Mouse (Mus musculus) liver, embryonic 13.5 days (tissue): ENCODE data around the gene Il7r. TPM values are rescaled to one million over a fixed set of nuclear protein-coding genes. Genes with fewer than 3 reads are reported as not detected.

ENCODE experiments used
- ATAC-seq: fragments of 200-750 bp; cut with Nextera tagmentation; 2 replicates; pipeline ENCODE4 v1.8.0; 2017; ENCODE audit warnings: low read depth, mild to moderate bottlenecking, moderate number of reproducible peaks, moderate library complexity
- DNase-seq: peaks from one replicate; pipeline ENCODE4 v3.0.0; 2022
- H3K27ac ChIP-seq: fragments of 300-500 bp; sonication (generic); 2 replicates; pipeline ENCODE4 v1.5.1; 2015; ENCODE audit warnings: moderate library complexity, mild to moderate bottlenecking, inconsistent platforms
- H3K27me3 ChIP-seq: fragments of 300-500 bp; sonication (generic); 2 replicates; pipeline ENCODE4 v1.6.1; 2015; ENCODE audit warnings: mild to moderate bottlenecking, inconsistent platforms
- H3K36me3 ChIP-seq: fragments of 300-500 bp; sonication (generic); 2 replicates; pipeline ENCODE4 v1.6.1; 2015; ENCODE audit warnings: mild to moderate bottlenecking, inconsistent platforms
- H3K4me1 ChIP-seq: fragments of 300-500 bp; sonication (generic); replicated peaks from 2 replicates; pipeline ENCODE4 v1.6.1; 2015; ENCODE audit warnings: inconsistent platforms
- H3K4me2 ChIP-seq: fragments of 300-500 bp; sonication (generic); 2 replicates; pipeline ENCODE4 v1.6.1; 2015; ENCODE audit warnings: inconsistent platforms, mild to moderate bottlenecking, moderate library complexity
- H3K4me3 ChIP-seq: fragments of 300-500 bp; sonication (generic); replicated peaks from 2 replicates; pipeline ENCODE4 v1.5.1; 2015; ENCODE audit warnings: mild to moderate bottlenecking, inconsistent platforms
- H3K9ac ChIP-seq: fragments of 300-500 bp; sonication (generic); 2 replicates; pipeline ENCODE4 v1.6.1; 2015; ENCODE audit warnings: mild to moderate bottlenecking, inconsistent platforms
- H3K9me3 ChIP-seq: fragments of 300-500 bp; sonication (generic); replicated peaks from 2 replicates; pipeline ENCODE4 v1.6.1; 2016; ENCODE audit warnings: inconsistent platforms
- WGBS: fragments of 180-500 bp; shearing (Covaris S2); methylation state at CpG from one replicate; pipeline ENCODE4 v1.1.7; 2015; ENCODE audit not compliant: insufficient replicate concordance; 5-methylcytosine and 5-hydroxymethylcytosine counted together
- polyA plus RNA-seq: library from polyadenylated mRNA; unstranded; fragments of >200 nt; fragmentation: Nextera tagmentation; extraction: Ambion mirVana; gene quantifications from 2 replicates; pipeline ENCODE4 v1.2.1, GENCODE M21; 2015

The Il7r gene
- polyA plus RNA-seq, 1 experiment from 2014 or later: 0.22 TPM

- Histone ChIP-seq H3K36me3 (no peaks in the 10 kb centered on the region), H3K4me1 (no peaks in the 10 kb centered on the region), H3K27ac (no peak overlapping the region), H3K9me3 (no peaks in the 10 kb centered on the region), H3K4me2 (no peak overlapping the region), H3K9ac (no peak overlapping the region), H3K4me3 (no peak overlapping the region), H3K27me3 (no peaks in the 10 kb centered on the region)
- ATAC-seq: no peak
- WGBS: 17% methylated on average over 3 of the region's 3 CpGs
- DNase-seq: no peak
These were observed 3.5 kb upstream of the Il7r start for GRCm38 (mm10) chr15:9533356-9533902.

- Histone ChIP-seq H3K4me2 (no peak overlapping the region), H3K4me1 (no peaks in the 10 kb centered on the region), H3K9me3 (no peaks in the 10 kb centered on the region), H3K36me3 (no peaks in the 10 kb centered on the region), H3K9ac (no peak overlapping the region), H3K27ac (no peak overlapping the region), H3K27me3 (no peaks in the 10 kb centered on the region), H3K4me3 (no peak overlapping the region)
- 20% methylated on average over 3 of the region's 3 CpGs for WGBS
- DNase-seq: no peak
- ATAC-seq: no peak
These were observed 330 bp downstream of the Il7r start for GRCm38 (mm10) chr15:9529646-9530045.

- DNase-seq (no peak), ATAC-seq (peak; percentile 54)
- no peak overlapping the region for H3K4me3 ChIP-seq
These were observed 1.6 kb downstream of the Il7r start for GRCm38 (mm10) chr15:9528186-9528935.

GRCm38 (mm10) chr15:9526412-9526811 lies 3.6 kb downstream of the Il7r start:
- DNase-seq (no peak), ATAC-seq (no peak)
- Histone ChIP-seq H3K9ac (no peak overlapping the region), H3K36me3 (no peaks in the 10 kb centered on the region), H3K4me1 (0 out of 2 replicates have a peak, but pooled peaks cover 3% of the 10 kb centered on the region), H3K9me3 (no peaks in the 10 kb centered on the region), H3K4me3 (no peak overlapping the region), H3K4me2 (no peak overlapping the region), H3K27me3 (no peaks in the 10 kb centered on the region), H3K27ac (no peak overlapping the region)

More at GRCm38 (mm10) chr15:9528186-9528935, 1.6 kb downstream of the Il7r start:
- Histone ChIP-seq H3K27me3 (no peaks in the 10 kb centered on the region), H3K36me3 (no peaks in the 10 kb centered on the region), H3K4me1 (0 out of 2 replicates have a peak, but pooled peaks cover 3% of the 10 kb centered on the region), H3K9me3 (no peaks in the 10 kb centered on the region), H3K27ac (no peak overlapping the region), H3K9ac (no peak overlapping the region), H3K4me2 (no peak overlapping the region)
- WGBS: 39% methylated on average over 3 of the region's 3 CpGs

- H3K9me3 ChIP-seq: no peaks in the 10 kb centered on the region
- no peak overlapping the region for H3K9ac ChIP-seq
- ATAC-seq (no peak), DNase-seq (no peak)
- no peak overlapping the region for H3K4me3 ChIP-seq
- H3K4me1 ChIP-seq: 0 out of 2 replicates have a peak, but pooled peaks cover 3% of the 10 kb centered on the region
- H3K27me3 ChIP-seq: no peaks in the 10 kb centered on the region
- H3K36me3 ChIP-seq: no peaks in the 10 kb centered on the region
- 84% methylated on average over 5 of the region's 5 CpGs for WGBS
- H3K4me2 ChIP-seq: no peak overlapping the region
- H3K27ac ChIP-seq: no peak overlapping the region
These were observed 5.1 kb downstream of the Il7r start for GRCm38 (mm10) chr15:9524907-9525306.

- DNase-seq (no peak), ATAC-seq (no peak)
- no peak overlapping the region for H3K4me3 ChIP-seq
- no peak overlapping the region for H3K9ac ChIP-seq
- H3K27me3 ChIP-seq: no peaks in the 10 kb centered on the region
- no peaks in the 10 kb centered on the region for H3K36me3 ChIP-seq
- no peaks in the 10 kb centered on the region for H3K9me3 ChIP-seq
- H3K27ac ChIP-seq: no peak overlapping the region
- no peak overlapping the region for H3K4me2 ChIP-seq
- 27% methylated on average over 5 of the region's 5 CpGs for WGBS
- 0 out of 2 replicates have a peak, but pooled peaks cover 3% of the 10 kb centered on the region for H3K4me1 ChIP-seq
These were observed 6.0 kb downstream of the Il7r start for GRCm38 (mm10) chr15:9523956-9524355.

GRCm38 (mm10) chr15:9523059-9523458 lies 6.9 kb downstream of the Il7r start:
- Histone ChIP-seq H3K27me3 (no peaks in the 10 kb centered on the region), H3K4me1 (0 out of 2 replicates have a peak, but pooled peaks cover 3% of the 10 kb centered on the region), H3K9me3 (no peaks in the 10 kb centered on the region), H3K9ac (no peak overlapping the region), H3K27ac (no peak overlapping the region), H3K4me3 (no peak overlapping the region), H3K4me2 (no peak overlapping the region), H3K36me3 (no peaks in the 10 kb centered on the region)
- ATAC-seq (no peak), DNase-seq (no peak)
- 76% methylated on average over 3 of the region's 3 CpGs for WGBS

- 19% methylated on average over 3 of the region's 3 CpGs for WGBS
- H3K27ac ChIP-seq: no peak overlapping the region
- ATAC-seq (no peak), DNase-seq (no peak)
- no peaks in the 10 kb centered on the region for H3K36me3 ChIP-seq
- no peaks in the 10 kb centered on the region for H3K9me3 ChIP-seq
- H3K27me3 ChIP-seq: no peaks in the 10 kb centered on the region
- H3K9ac ChIP-seq: no peak overlapping the region
- peaks cover 24% of the 10 kb centered on the region for H3K4me1 ChIP-seq
- H3K4me3 ChIP-seq: no peak overlapping the region
- no peak overlapping the region for H3K4me2 ChIP-seq
These were observed 37.9 kb downstream of the Il7r start for GRCm38 (mm10) chr15:9492077-9492476.

GRCm38 (mm10) chr15:9489417-9490118 lies 40.4 kb downstream of the Il7r start:
- peak overlapping the region; percentile 45 for H3K4me2 ChIP-seq
- H3K27ac ChIP-seq: peak overlapping the region; percentile 81

GRCm38 (mm10) chr15:9473188-9473587 lies 56.8 kb downstream of the Il7r start:
- Histone ChIP-seq H3K27ac (peak overlapping the region; percentile 88; the same call in 1 of the 2 replicates), H3K9ac (no peak overlapping the region), H3K4me2 (no peak overlapping the region), H3K4me1 (peaks cover 48% of the 10 kb centered on the region), H3K27me3 (no peaks in the 10 kb centered on the region), H3K36me3 (no peaks in the 10 kb centered on the region), H3K4me3 (no peak overlapping the region), H3K9me3 (no peaks in the 10 kb centered on the region)
- ATAC-seq: no peak
- DNase-seq: no peak
- 41% methylated on average over 1 of the region's 1 CpGs for WGBS

More at GRCm38 (mm10) chr15:9489417-9490118, 40.4 kb downstream of the Il7r start:
- whole genome bisulfite sequencing: 28% methylated on average over 2 of the region's 2 CpGs
- H3K9me3 ChIP-seq: no peaks in the 10 kb centered on the region
- no peak overlapping the region for H3K4me3 ChIP-seq
- H3K27me3 ChIP-seq: no peaks in the 10 kb centered on the region
- H3K4me1 ChIP-seq: peaks cover 24% of the 10 kb centered on the region
- peak; percentile 100 for ATAC-seq
- peak; percentile 53 for DNase-seq
- no peaks in the 10 kb centered on the region for H3K36me3 ChIP-seq
- H3K9ac ChIP-seq: peak overlapping the region; percentile 45

- H3K4me2 ChIP-seq: peak overlapping the region; percentile 52
- DNase-seq: peak; percentile 71
- no peaks in the 10 kb centered on the region for H3K36me3 ChIP-seq
- H3K27ac ChIP-seq: peak overlapping the region; percentile 88
- H3K4me1 ChIP-seq: peaks cover 48% of the 10 kb centered on the region
- no peaks in the 10 kb centered on the region for H3K9me3 ChIP-seq
- peak overlapping the region; percentile 58; the same call in 1 of the 2 replicates for H3K9ac ChIP-seq
- H3K4me3 ChIP-seq: no peak overlapping the region
- WGBS: 12% methylated on average over 3 of the region's 3 CpGs
- peak; percentile 97 for ATAC-seq
- H3K27me3 ChIP-seq: no peaks in the 10 kb centered on the region
These were observed 57.4 kb downstream of the Il7r start for GRCm38 (mm10) chr15:9472618-9473017.
